Mouse (Mus musculus): ENCODE data around the gene Prkcsh. TPM values are rescaled to one million over a fixed set of nuclear protein-coding genes. Genes with fewer than 3 reads are reported as not detected.

Gene Prkcsh
- 79.5 and 81.4 TPM in 2 replicates for polyA plus RNA-seq (2016; fragmentation: Nextera tagmentation; extraction: Ambion mirVana)

DNA sequence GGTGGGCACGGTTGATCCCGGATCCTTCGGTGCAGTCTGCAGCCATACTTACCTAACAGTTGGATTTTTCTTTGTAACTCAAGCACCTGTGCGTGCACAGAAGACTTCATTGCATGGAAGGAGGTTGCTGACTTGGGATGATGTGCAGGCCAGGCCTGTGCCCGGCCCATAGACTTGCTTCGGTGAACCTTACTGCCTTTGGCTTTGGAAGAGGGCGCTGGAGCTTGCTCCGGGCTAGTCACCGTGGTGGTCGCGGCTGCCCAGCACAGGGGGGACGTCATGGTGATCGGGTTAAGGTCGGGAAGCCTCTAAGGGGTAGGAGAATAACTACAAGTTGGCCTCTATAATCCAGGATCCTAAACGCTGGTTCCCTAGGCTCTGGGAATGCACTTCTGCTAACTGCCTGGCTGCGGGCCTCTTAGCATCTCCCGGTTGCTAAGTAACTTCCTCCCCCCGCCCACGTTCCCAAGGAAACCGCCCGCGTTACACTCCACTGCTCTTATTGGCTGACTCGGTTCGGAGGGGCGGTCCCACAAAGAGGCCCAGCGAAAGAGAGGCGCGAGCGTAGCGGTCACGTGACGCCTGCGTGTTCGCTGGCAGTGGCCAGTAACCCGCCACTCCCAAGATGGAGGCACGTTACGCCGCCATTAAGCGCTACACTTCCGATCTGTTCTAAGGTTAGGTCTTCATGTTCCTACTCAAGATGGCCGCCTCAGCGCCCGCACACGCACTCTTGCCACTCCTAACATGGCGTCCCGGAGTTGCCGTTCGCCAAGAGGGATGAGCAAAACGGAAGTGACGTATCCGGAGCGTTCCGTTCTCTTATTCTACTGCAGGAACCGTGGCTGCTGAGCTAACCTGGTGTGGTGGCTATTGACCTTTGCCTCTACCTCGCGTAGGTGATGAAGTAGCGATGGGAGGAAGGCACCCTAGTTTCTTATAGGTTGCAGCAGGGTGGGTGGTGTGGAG lies at the start of gene Prkcsh, which contains the start of gene Ccdc151:
Gene Prkcsh (plus strand): TSS at position 613 of the 969 bp plus-strand sequence.
Gene Ccdc151 (minus strand): TSS at position 441 of the 969 bp plus-strand sequence.
- H3K4me2 ChIP-seq = peak within 1 kb of the TSS; percentile 76
- peak within 1 kb of the TSS; percentile 62 for H3K4me3 ChIP-seq
- H3K9me3 ChIP-seq (replicated peaks) = no peaks in the 10 kb centered on the region
- ATAC-seq (ENCODE audit: insufficient number of reproducible peaks, low FRiP score) = peak; percentile 99
- H3K9ac ChIP-seq = peak within 1 kb of the TSS; percentile 73
- peaks cover 20% of the 10 kb centered on the region for H3K4me1 ChIP-seq (replicated peaks)
- H3K36me3 ChIP-seq = peaks cover 36% of the 10 kb centered on the region
- H3K27ac ChIP-seq (ENCODE audit: poor library complexity, severe bottlenecking) = no peak within 1 kb of the TSS; the same call in 1 of the 2 replicates
- WGBS = 6% methylated on average over 57 of the region's 57 CpGs
- peaks cover 9% of the 10 kb centered on the region; the same call in 1 of the 2 replicates for H3K27me3 ChIP-seq (replicated peaks)

GRCm38 (mm10) chr9:21953600-21953999 lies 49.0 kb upstream of the Prkcsh start:
- H3K36me3 ChIP-seq = peaks cover 10% of the 10 kb centered on the region; the same call in 1 of the 2 replicates
- H3K4me3 ChIP-seq = no peak overlapping the region
- WGBS = 13% methylated on average over 3 of the region's 3 CpGs
- H3K9me3 ChIP-seq (replicated peaks) = no peaks in the 10 kb centered on the region
- ATAC-seq (ENCODE audit: insufficient number of reproducible peaks, low FRiP score) = no peak
- H3K4me1 ChIP-seq (replicated peaks) = peaks cover 4% of the 10 kb centered on the region; the same call in 1 of the 2 replicates
- H3K4me2 ChIP-seq = no peak overlapping the region
- no peak overlapping the region for H3K9ac ChIP-seq
- H3K27ac ChIP-seq (ENCODE audit: poor library complexity, severe bottlenecking) = no peak overlapping the region
- H3K27me3 ChIP-seq (replicated peaks) = peaks cover 14% of the 10 kb centered on the region

- Histone ChIP-seq H3K27me3 (replicated peaks) (peaks cover 11% of the 10 kb centered on the region), H3K4me2 (no peak overlapping the region), H3K36me3 (peaks cover 18% of the 10 kb centered on the region), H3K4me3 (no peak overlapping the region), H3K27ac (ENCODE audit: poor library complexity, severe bottlenecking) (no peak overlapping the region), H3K9me3 (replicated peaks) (no peaks in the 10 kb centered on the region), H3K9ac (no peak overlapping the region), H3K4me1 (replicated peaks) (peaks cover 4% of the 10 kb centered on the region; the same call in 1 of the 2 replicates)
- no peak for ATAC-seq (ENCODE audit: insufficient number of reproducible peaks, low FRiP score)
- 75% methylated on average over 3 of the region's 3 CpGs for WGBS
These were observed 48.0 kb upstream of the Prkcsh start for GRCm38 (mm10) chr9:21954635-21955034.

DNA sequence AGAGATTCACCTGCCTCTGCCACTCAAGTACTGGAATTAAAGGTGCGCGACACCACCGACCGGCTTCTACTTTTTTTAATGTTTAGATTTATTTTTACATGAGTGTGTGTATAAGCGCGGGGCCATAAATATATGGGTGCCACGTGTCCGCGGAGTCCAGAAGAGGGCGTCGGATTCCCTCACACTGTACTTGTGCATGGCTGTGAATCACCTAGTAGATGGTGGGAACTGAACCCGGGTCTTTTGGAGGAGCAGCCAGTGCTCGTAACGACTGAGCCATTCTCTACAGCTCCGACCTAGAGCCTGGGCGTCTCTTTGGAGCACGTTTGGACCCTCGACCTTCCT lies 47.4 kb upstream of the Prkcsh start:
- peaks cover 4% of the 10 kb centered on the region; the same call in 1 of the 2 replicates for H3K4me1 ChIP-seq (replicated peaks)
- 2% methylated on average over 18 of the region's 18 CpGs for WGBS
- peak overlapping the region; percentile 91; the same call in 1 of the 2 replicates for H3K27ac ChIP-seq (ENCODE audit: poor library complexity, severe bottlenecking)
- no peaks in the 10 kb centered on the region for H3K9me3 ChIP-seq (replicated peaks)
- H3K36me3 ChIP-seq = peaks cover 18% of the 10 kb centered on the region
- peaks cover 14% of the 10 kb centered on the region for H3K27me3 ChIP-seq (replicated peaks)
- peak overlapping the region; percentile 82 for H3K4me3 ChIP-seq
- H3K4me2 ChIP-seq = peak overlapping the region; percentile 77
- peak; percentile 71 for ATAC-seq (ENCODE audit: insufficient number of reproducible peaks, low FRiP score)
- peak overlapping the region; percentile 80 for H3K9ac ChIP-seq

DNA sequence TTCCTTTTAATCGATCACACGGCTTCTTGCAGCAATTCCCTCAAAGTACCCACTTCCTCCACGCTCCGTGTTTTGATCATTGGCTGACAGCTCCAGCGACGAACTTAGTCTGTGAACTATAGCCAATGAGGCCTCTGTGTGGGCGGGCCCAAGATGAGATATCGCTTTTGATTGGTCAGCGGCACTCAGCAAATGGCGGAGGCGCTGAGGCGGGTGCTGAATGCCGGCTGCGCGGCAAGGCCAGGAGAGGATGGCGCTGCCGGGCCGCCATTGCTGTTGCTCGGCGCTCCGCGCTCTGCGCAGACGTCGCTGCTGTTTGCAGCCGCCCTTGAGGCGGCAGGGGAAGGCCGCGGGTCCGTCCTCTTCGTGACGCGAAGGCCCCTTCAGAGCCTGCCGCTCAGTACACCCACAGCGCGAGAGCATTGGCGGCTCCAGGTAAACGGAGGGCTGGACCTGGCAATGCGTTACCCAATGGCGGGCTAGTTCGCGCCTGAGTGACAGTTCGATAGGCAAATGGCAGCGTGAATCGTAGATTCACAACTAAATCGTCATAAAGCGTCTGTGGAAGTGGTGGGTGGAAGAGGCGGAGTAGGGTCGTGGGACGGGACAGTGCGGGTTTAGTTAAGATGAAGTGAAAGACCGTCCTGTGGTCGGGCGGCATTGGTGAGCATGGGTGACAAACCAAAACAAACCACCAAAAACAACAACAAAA lies 46.9 kb upstream of the Prkcsh start, which contains the start of gene Swsap1:
Gene Swsap1 (plus strand): TSS at position 186 of the 712 bp plus-strand sequence.
- Histone ChIP-seq H3K4me1 (replicated peaks) (peaks cover 6% of the 10 kb centered on the region), H3K4me2 (peak within 1 kb of the TSS; percentile 77), H3K27ac (ENCODE audit: poor library complexity, severe bottlenecking) (peak within 1 kb of the TSS; percentile 91), H3K4me3 (peak within 1 kb of the TSS; percentile 82), H3K9me3 (replicated peaks) (no peaks in the 10 kb centered on the region), H3K36me3 (peaks cover 18% of the 10 kb centered on the region), H3K9ac (peak within 1 kb of the TSS; percentile 80), H3K27me3 (replicated peaks) (peaks cover 17% of the 10 kb centered on the region)
- WGBS = under 1% methylated on average over 54 of the region's 54 CpGs
- peak; percentile 97 for ATAC-seq (ENCODE audit: insufficient number of reproducible peaks, low FRiP score)

DNA sequence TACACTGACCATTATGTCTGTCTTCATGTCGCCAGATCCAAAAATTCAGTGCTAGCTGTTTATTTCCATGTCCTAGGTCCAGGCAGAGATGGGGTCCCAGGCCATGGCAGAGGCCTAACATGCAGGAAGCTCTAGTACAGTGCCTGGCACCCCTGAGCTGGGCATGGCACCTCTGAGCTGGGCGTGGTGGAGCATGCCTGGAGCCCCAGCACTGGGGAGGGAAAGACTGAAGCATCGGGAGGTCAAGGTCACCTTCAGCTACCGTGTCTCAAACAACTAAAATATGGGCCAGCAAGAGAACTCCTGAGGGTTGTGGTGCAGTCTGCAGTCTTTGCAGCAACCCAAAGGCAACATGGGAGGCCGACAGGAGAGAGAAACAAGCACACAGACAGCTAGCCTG lies 44.2 kb upstream of the Prkcsh start:
- peaks cover 26% of the 10 kb centered on the region for H3K27me3 ChIP-seq (replicated peaks)
- no peak overlapping the region for H3K9ac ChIP-seq
- no peaks in the 10 kb centered on the region for H3K9me3 ChIP-seq (replicated peaks)
- peaks cover 18% of the 10 kb centered on the region for H3K36me3 ChIP-seq
- H3K27ac ChIP-seq (ENCODE audit: poor library complexity, severe bottlenecking) = no peak overlapping the region
- WGBS = 68% methylated on average over 5 of the region's 5 CpGs
- H3K4me1 ChIP-seq (replicated peaks) = peaks cover 32% of the 10 kb centered on the region
- ATAC-seq (ENCODE audit: insufficient number of reproducible peaks, low FRiP score) = no peak
- H3K4me3 ChIP-seq = no peak overlapping the region
- no peak overlapping the region for H3K4me2 ChIP-seq

GRCm38 (mm10) chr9:21959244-21959643 lies 43.4 kb upstream of the Prkcsh start:
- H3K36me3 ChIP-seq = peaks cover 18% of the 10 kb centered on the region
- H3K9ac ChIP-seq = no peak overlapping the region
- 87% methylated on average over 7 of the region's 7 CpGs for whole genome bisulfite sequencing
- peaks cover 40% of the 10 kb centered on the region for H3K4me1 ChIP-seq (replicated peaks)
- H3K9me3 ChIP-seq (replicated peaks) = no peaks in the 10 kb centered on the region
- H3K4me2 ChIP-seq = no peak overlapping the region
- no peak for ATAC-seq (ENCODE audit: insufficient number of reproducible peaks, low FRiP score)
- peaks cover 26% of the 10 kb centered on the region for H3K27me3 ChIP-seq (replicated peaks)
- H3K27ac ChIP-seq (ENCODE audit: poor library complexity, severe bottlenecking) = no peak overlapping the region
- no peak overlapping the region for H3K4me3 ChIP-seq

GRCm38 (mm10) chr9:21960135-21960534 lies 42.5 kb upstream of the Prkcsh start:
- WGBS = 53% methylated on average over 9 of the region's 9 CpGs
- Histone ChIP-seq H3K27ac (ENCODE audit: poor library complexity, severe bottlenecking) (no peak overlapping the region), H3K27me3 (replicated peaks) (peaks cover 26% of the 10 kb centered on the region), H3K4me3 (peak overlapping the region; percentile 55; the same call in 1 of the 2 replicates), H3K9ac (no peak overlapping the region), H3K4me2 (peak overlapping the region; percentile 92), H3K36me3 (peaks cover 18% of the 10 kb centered on the region), H3K4me1 (replicated peaks) (peaks cover 40% of the 10 kb centered on the region), H3K9me3 (replicated peaks) (no peaks in the 10 kb centered on the region)
- no peak for ATAC-seq (ENCODE audit: insufficient number of reproducible peaks, low FRiP score)

- H3K9ac ChIP-seq = no peak overlapping the region
- 19% methylated on average over 26 of the region's 26 CpGs for WGBS
- peak overlapping the region; percentile 55 for H3K4me3 ChIP-seq
- no peaks in the 10 kb centered on the region for H3K9me3 ChIP-seq (replicated peaks)
- no peak overlapping the region for H3K27ac ChIP-seq (ENCODE audit: poor library complexity, severe bottlenecking)
- H3K4me1 ChIP-seq (replicated peaks) = peaks cover 40% of the 10 kb centered on the region
- no peak for ATAC-seq (ENCODE audit: insufficient number of reproducible peaks, low FRiP score)
- peaks cover 18% of the 10 kb centered on the region for H3K36me3 ChIP-seq
- H3K27me3 ChIP-seq (replicated peaks) = peaks cover 26% of the 10 kb centered on the region
- H3K4me2 ChIP-seq = peak overlapping the region; percentile 92
These were observed 41.9 kb upstream of the Prkcsh start for GRCm38 (mm10) chr9:21960558-21961208.

- no peak for ATAC-seq (ENCODE audit: insufficient number of reproducible peaks, low FRiP score)
These were observed 41.1 kb upstream of the Prkcsh start for GRCm38 (mm10) chr9:21961366-21961980.

More at GRCm38 (mm10) chr9:21961366-21961980, 41.1 kb upstream of the Prkcsh start:
- Histone ChIP-seq H3K4me1 (replicated peaks) (peaks cover 40% of the 10 kb centered on the region), H3K27ac (ENCODE audit: poor library complexity, severe bottlenecking) (no peak overlapping the region), H3K9ac (peak overlapping the region; percentile 49), H3K4me3 (peak overlapping the region; percentile 55), H3K4me2 (peak overlapping the region; percentile 92), H3K27me3 (replicated peaks) (peaks cover 26% of the 10 kb centered on the region), H3K36me3 (peaks cover 18% of the 10 kb centered on the region), H3K9me3 (replicated peaks) (no peaks in the 10 kb centered on the region)
- WGBS = 3% methylated on average over 35 of the region's 35 CpGs

All from heart, embryonic 12.5 days (tissue).